Mouse (Mus musculus): ENCODE results near the gene Fus. TPM values are rescaled to one million over a fixed set of nuclear protein-coding genes. Genes with fewer than 3 reads are reported as not detected.
A peak's percentile ranks its signal among the peaks of the same experiment; 100 is the strongest.

Gene Fus
- polyA plus RNA-seq, 1 experiment = 39.4 TPM

DNA sequence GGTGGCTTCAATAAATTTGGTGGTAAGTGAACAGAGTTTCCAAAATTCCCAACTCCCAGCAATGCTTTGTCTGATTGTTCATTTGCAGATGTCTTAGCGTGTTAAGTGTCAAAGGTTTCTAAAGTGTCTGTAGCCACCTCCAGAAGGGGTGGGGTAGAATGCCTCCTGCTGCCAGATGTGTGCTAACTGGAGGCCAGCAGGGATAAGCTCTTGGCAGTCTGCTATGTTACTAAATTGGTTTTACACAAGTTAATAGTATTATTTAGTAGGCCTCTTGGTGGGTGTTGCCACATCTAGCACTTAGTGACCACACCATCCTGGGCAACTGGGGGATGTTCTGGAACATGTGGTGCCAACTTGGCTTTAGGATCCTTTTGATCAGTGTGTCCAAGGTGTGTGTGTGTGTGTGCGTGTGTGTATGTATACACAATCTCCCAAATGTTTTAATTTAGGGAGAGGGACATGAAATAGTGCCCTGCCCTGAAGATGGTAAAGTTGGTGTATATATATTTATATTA lies 7.2 kb downstream of the Fus start:
- Histone ChIP-seq H3K27me3 (ENCODE audit: control insufficient read depth) (no peaks in the 10 kb centered on the region), H3K36me3 (ENCODE audit: control insufficient read depth) (peaks cover 98% of the 10 kb centered on the region), H3K9me3 (ENCODE audit: control insufficient read depth, low read length) (no peaks in the 10 kb centered on the region), H3K4me1 (ENCODE audit: control insufficient read depth) (peaks cover 11% of the 10 kb centered on the region), H3K4me3 (replicated peaks) (no peak overlapping the region)
- no peak for TF ChIP-seq GATA1 (IDR thresholded peaks at IDR 0.05; ENCODE audit: low read length)
- no peak for TF ChIP-seq TAL1 (IDR thresholded peaks at IDR 0.05; ENCODE audit: low read length)

DNA sequence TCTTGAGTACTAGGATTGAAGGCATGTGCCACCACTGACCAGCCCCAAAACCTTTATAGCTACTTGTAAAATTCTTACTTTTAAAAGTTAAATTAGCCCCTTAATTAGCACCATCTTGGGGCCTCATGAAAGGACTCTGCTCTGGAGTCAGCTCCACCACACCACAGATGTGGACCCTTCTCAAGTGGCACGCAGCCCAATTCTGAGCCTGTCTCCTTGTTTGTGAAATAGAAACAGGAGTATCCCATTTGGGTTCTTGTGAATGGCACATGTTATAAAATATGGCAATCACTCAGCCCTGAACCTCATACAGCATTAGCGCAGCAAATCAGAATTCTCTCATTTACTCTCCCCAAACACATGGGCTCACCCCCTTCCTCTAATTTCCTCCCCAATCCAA lies 11.6 kb downstream of the Fus start:
- Histone ChIP-seq H3K36me3 (ENCODE audit: control insufficient read depth) (peaks cover 100% of the 10 kb centered on the region), H3K4me1 (ENCODE audit: control insufficient read depth) (no peaks in the 10 kb centered on the region), H3K27me3 (ENCODE audit: control insufficient read depth) (no peaks in the 10 kb centered on the region), H3K9me3 (ENCODE audit: control insufficient read depth, low read length) (no peaks in the 10 kb centered on the region), H3K4me3 (replicated peaks) (no peak overlapping the region)
- TF ChIP-seq TAL1 (IDR thresholded peaks at IDR 0.05; ENCODE audit: low read length) (no peak), GATA1 (IDR thresholded peaks at IDR 0.05; ENCODE audit: low read length) (no peak)

DNA sequence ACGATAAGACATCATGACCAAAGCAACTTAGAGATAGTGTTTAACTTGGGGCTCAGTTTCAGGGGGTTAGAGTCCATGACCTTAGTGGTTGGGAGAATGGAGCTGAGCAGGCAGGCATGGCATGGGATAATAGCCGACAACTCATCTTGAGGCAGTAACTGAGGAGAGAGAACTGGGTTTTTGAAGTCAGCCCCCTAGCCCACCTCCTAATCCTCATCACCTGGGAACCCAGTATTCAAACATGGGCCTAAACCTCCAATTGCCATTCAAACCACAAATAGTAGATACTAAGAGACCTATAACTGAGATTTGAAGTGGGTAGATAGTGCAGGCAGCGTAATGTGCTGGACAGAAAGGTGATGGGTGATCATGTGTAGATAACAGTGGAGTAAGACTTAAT lies 13.3 kb downstream of the Fus start:
- H3K4me1 ChIP-seq (ENCODE audit: control insufficient read depth) = no peaks in the 10 kb centered on the region
- H3K4me3 ChIP-seq (replicated peaks) = no peak overlapping the region
- H3K27me3 ChIP-seq (ENCODE audit: control insufficient read depth) = no peaks in the 10 kb centered on the region
- TF ChIP-seq GATA1 (IDR thresholded peaks at IDR 0.05; ENCODE audit: low read length) (no peak), TAL1 (IDR thresholded peaks at IDR 0.05; ENCODE audit: low read length) (no peak)
- no peaks in the 10 kb centered on the region for H3K9me3 ChIP-seq (ENCODE audit: control insufficient read depth, low read length)
- H3K36me3 ChIP-seq (ENCODE audit: control insufficient read depth) = peaks cover 100% of the 10 kb centered on the region

DNA sequence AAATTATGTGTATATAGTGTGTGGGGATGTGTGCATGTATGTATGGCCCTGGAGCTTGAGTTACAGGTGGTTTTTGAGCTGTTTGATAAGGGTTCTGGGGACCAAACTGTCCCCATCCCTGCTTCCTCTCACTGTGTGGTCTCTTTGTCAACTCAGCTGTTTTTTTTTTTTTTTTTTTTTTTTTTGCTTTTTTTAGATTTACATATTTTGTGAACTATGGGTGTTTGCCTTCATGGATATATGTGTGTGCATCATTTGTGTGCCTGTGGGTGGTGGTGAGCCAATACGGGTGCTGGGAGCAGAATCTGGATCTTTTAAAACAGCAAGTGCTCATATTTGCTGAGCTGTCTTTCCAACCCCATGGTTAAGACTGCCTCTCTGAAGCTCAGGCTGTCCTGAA lies 21.6 kb downstream of the Fus start:
- Histone ChIP-seq H3K4me3 (replicated peaks) (no peak overlapping the region), H3K36me3 (ENCODE audit: control insufficient read depth) (peaks cover 84% of the 10 kb centered on the region), H3K27me3 (ENCODE audit: control insufficient read depth) (no peaks in the 10 kb centered on the region), H3K4me1 (ENCODE audit: control insufficient read depth) (peaks cover 26% of the 10 kb centered on the region), H3K9me3 (ENCODE audit: control insufficient read depth, low read length) (no peaks in the 10 kb centered on the region)
- no peak for TF ChIP-seq GATA1 (IDR thresholded peaks at IDR 0.05; ENCODE audit: low read length)
- no peak for TF ChIP-seq TAL1 (IDR thresholded peaks at IDR 0.05; ENCODE audit: low read length)

DNA sequence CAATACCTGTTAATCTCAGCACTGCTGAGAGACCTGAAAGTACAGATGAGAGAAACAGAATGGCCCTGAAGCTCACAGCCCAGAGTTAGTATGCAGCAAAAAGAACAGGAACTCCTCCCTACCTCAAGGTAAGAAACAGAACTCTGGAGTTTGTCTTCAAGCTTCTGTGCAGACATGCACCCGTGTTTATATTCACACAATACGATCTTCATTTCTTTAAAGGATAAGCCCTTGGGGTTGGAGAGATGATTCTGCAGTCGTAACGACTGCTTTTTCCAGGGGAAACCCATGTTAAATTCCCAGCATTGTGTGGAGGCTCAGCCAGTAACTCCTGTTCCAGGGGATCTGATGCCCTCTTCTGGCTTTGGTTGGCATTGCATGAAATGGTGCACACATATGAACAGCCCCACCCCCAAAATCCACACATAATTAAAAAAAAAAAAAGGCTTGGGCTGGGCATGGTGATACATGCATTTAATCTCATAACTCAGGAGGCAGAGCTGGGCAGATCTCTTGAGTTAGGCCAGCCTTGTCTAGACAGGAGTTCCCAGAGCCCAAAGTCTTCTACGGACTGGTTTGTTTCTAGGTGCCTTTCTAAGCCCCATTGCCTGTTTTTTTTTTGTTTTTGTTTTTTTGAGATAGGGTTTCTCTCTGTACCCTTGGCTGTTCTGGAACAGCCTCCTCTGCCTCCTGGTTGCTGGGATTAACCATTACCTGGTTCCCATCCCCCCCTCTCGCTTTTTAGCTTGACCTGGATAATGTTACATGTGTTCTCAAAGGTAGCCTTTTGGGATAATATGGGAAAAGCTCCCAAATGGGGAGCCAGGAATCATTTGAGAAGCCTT lies 24.6 kb downstream of the Fus start:
- no peak overlapping the region for H3K4me3 ChIP-seq (replicated peaks)
- H3K4me1 ChIP-seq (ENCODE audit: control insufficient read depth) = peaks cover 28% of the 10 kb centered on the region
- no peaks in the 10 kb centered on the region for H3K27me3 ChIP-seq (ENCODE audit: control insufficient read depth)
- H3K9me3 ChIP-seq (ENCODE audit: control insufficient read depth, low read length) = no peaks in the 10 kb centered on the region
- peaks cover 55% of the 10 kb centered on the region for H3K36me3 ChIP-seq (ENCODE audit: control insufficient read depth)
- TF ChIP-seq TAL1 (IDR thresholded peaks at IDR 0.05; ENCODE audit: low read length) (no peak), GATA1 (IDR thresholded peaks at IDR 0.05; ENCODE audit: low read length) (no peak)

DNA sequence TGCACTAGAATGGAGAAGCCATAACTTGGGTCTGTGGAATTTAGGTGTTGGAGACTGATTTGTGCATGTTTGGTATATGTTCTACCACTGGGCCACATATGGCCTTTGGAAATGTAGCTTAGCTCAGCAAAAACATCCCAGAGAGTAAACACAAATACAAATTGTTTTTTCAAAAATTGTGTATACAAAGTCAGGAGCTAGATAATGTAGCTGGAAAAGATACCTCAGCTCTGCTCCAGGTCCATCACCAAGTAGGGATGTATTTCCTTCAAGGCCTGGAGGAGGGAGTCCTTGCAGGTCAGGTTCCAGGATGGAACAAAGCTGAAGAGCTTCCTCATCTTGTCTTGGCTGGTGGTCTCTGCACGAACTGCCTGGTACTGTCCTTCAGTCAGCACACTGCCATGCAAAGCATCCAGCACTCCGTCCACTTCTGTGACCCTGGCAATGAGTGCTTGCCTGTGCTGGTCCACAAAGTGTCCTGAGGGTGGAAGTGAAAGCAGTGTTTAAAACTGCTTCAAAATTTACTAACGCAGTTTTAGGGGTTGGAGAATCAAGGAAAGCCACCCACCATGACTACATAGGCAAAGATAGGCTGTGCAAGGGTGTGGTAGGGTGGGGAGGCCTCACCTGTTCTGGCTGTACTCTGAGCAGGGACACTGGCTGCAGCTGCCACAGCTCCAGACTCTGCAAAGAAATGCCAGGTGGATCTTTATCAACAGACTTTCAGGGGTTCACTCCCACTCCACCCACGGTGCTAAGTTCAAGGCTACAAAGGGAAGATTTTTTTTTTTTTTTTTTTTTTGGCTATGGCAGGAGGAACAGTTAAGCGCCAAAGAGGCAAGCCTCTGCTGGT lies 25.5 kb downstream of the Fus start:
- no peaks in the 10 kb centered on the region for H3K27me3 ChIP-seq (ENCODE audit: control insufficient read depth)
- peaks cover 28% of the 10 kb centered on the region for H3K4me1 ChIP-seq (ENCODE audit: control insufficient read depth)
- TF ChIP-seq GATA1 (IDR thresholded peaks at IDR 0.05; ENCODE audit: low read length) = no peak
- no peak for TF ChIP-seq TAL1 (IDR thresholded peaks at IDR 0.05; ENCODE audit: low read length)
- no peaks in the 10 kb centered on the region for H3K9me3 ChIP-seq (ENCODE audit: control insufficient read depth, low read length)
- peaks cover 46% of the 10 kb centered on the region for H3K36me3 ChIP-seq (ENCODE audit: control insufficient read depth)
- H3K4me3 ChIP-seq (replicated peaks) = peak overlapping the region; percentile 54

DNA sequence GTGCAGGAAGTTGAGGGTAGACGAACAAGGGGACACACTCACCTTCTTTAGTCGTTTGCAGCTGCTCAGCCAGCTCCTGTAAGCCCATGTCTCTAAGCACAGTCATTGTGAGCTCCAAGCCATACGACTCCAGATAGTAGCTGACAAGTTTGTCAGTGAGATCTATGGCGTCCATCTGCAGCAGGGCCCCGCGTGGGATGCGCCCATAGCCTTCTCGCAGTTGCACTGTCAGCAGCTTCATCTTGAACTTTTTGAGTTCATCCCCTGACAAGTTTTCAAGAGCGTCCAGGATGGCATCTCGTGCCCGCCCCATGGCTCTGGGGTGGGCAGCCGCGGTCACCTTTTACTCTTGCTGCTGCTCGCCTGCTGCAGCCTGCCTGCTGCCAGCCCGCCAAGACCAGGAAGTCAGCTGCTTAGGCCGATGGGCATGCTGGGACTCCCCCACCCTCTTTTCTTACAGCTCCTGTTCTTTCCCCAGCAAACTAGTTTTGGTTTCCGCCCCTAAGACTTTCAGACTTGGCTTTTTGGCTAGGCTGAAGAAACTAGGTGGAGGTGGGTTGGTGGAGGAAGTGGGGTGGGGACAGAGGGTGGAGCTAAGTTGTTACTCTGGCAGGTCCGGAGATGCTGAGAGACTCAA lies 26.2 kb downstream of the Fus start, which contains the start of gene Pycard:
Gene Pycard (minus strand): TSS at position 527 of the 637 bp plus-strand sequence.
- Histone ChIP-seq H3K4me3 (replicated peaks) (peak within 1 kb of the TSS; percentile 54), H3K9me3 (ENCODE audit: control insufficient read depth, low read length) (no peaks in the 10 kb centered on the region), H3K36me3 (ENCODE audit: control insufficient read depth) (peaks cover 39% of the 10 kb centered on the region), H3K4me1 (ENCODE audit: control insufficient read depth) (peaks cover 28% of the 10 kb centered on the region), H3K27me3 (ENCODE audit: control insufficient read depth) (no peaks in the 10 kb centered on the region)
- TF ChIP-seq TAL1 (IDR thresholded peaks at IDR 0.05; ENCODE audit: low read length) (no peak), GATA1 (IDR thresholded peaks at IDR 0.05; ENCODE audit: low read length) (no peak)

DNA sequence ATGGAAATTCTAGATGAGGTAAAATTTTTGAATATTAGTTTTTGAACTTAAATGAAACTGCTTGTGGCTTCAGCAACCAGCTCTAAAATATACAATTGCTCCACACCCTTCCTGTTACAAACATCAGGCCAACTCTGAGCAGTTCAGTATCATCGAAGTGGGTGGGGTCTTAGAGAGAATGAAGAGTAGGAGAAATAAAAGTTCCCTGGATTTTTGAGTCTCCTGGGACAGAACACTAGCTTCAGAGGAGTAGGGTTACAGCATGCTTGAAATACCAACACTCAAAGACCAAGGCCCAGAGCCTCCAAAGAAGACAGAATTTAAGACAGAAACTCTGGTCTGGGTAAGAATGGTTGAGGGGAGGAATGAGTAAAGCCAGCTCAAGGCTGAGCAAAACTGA lies 32.2 kb downstream of the Fus start:
- no peak overlapping the region for H3K4me3 ChIP-seq (replicated peaks)
- no peak for TF ChIP-seq GATA1 (IDR thresholded peaks at IDR 0.05; ENCODE audit: low read length)
- no peak for TF ChIP-seq TAL1 (IDR thresholded peaks at IDR 0.05; ENCODE audit: low read length)

More for the DNA sequence above, 32.2 kb downstream of the Fus start:
- H3K4me1 ChIP-seq (ENCODE audit: control insufficient read depth) = no peaks in the 10 kb centered on the region; the same call in 1 of the 2 replicates
- peaks cover 3% of the 10 kb centered on the region; the same call in 1 of the 2 replicates for H3K9me3 ChIP-seq (ENCODE audit: control insufficient read depth, low read length)
- peaks cover 7% of the 10 kb centered on the region for H3K27me3 ChIP-seq (ENCODE audit: control insufficient read depth)
- no peaks in the 10 kb centered on the region for H3K36me3 ChIP-seq (ENCODE audit: control insufficient read depth)
